Mouse (Mus musculus): ENCODE results near the gene Gm7137.
"Not testable (repeated sequence)": the region's sequence is repeated elsewhere in the genome, so short reads cannot be mapped to it uniquely, and the experiment has no call there.

DNA sequence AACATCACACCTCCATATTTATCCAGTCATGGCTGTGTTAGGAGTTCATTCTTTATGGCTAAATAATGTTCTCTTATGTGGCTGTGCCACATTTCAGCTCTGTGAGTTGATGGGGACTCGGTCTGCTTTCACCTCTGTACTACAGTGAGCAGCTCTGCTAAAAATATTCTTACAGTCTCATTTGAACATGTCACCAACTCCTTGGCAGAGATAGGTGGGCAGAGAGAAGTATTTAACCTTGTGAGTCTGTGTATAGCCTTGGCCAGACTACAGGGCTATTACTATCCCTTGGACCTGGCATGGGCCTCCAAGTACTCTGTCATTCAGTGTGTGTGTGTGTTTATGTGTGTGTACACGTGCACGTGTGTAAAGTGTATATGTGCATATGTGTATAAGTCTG, 15.9 kb downstream of the Gm7137 start:
- TF ChIP-seq POLR2A (IDR thresholded peaks at IDR 0.05; ENCODE audit: insufficient read length, low read depth); TCF12 (IDR thresholded peaks at IDR 0.05; ENCODE audit: insufficient read depth, poor library complexity, severe bottlenecking); USF1 (IDR thresholded peaks at IDR 0.05; ENCODE audit: low read depth): not testable (repeated sequence)

All from myocyte (in vitro differentiated cells).